Mouse (Mus musculus): Measurements from ENCODE around the gene Prdx6.

Prdx6 gene

GRCm38 (mm10) chr1:161259142-161259541, 8.1 kb upstream of the Prdx6 start:
- TF ChIP-seq GATA4 (IDR thresholded peaks at IDR 0.05; ENCODE audit: insufficient replicate concordance, low read length), result no peak

GRCm38 (mm10) chr1:161258331-161258730, 7.3 kb upstream of the Prdx6 start:
- TF ChIP-seq GATA4 (IDR thresholded peaks at IDR 0.05; ENCODE audit: insufficient replicate concordance, low read length), result no peak

- TF ChIP-seq GATA4 (IDR thresholded peaks at IDR 0.05; ENCODE audit: insufficient replicate concordance, low read length), result no peak
These were observed 5.9 kb upstream of the Prdx6 start for GRCm38 (mm10) chr1:161256918-161257317.

- no peak for TF ChIP-seq GATA4 (IDR thresholded peaks at IDR 0.05; ENCODE audit: insufficient replicate concordance, low read length)
These were observed 3.3 kb upstream of the Prdx6 start for GRCm38 (mm10) chr1:161254361-161254760.

- no peak for TF ChIP-seq GATA4 (IDR thresholded peaks at IDR 0.05; ENCODE audit: insufficient replicate concordance, low read length)
These were observed 1.9 kb upstream of the Prdx6 start for GRCm38 (mm10) chr1:161252901-161253300.

GRCm38 (mm10) chr1:161252365-161252764, 1.3 kb upstream of the Prdx6 start:
- TF ChIP-seq GATA4 (IDR thresholded peaks at IDR 0.05; ENCODE audit: insufficient replicate concordance, low read length), result no peak

GRCm38 (mm10) chr1:161251417-161252265, 622 bp upstream of the Prdx6 start:
- no peak for TF ChIP-seq GATA4 (IDR thresholded peaks at IDR 0.05; ENCODE audit: insufficient replicate concordance, low read length)

GRCm38 (mm10) chr1:161250031-161250603, 902 bp downstream of the Prdx6 start:
- TF ChIP-seq GATA4 (IDR thresholded peaks at IDR 0.05; ENCODE audit: insufficient replicate concordance, low read length), result peak; percentile 17; the same call in 1 of the 2 replicates

GRCm38 (mm10) chr1:161249442-161249841, 1.6 kb downstream of the Prdx6 start:
- no peak for TF ChIP-seq GATA4 (IDR thresholded peaks at IDR 0.05; ENCODE audit: insufficient replicate concordance, low read length)

GRCm38 (mm10) chr1:161248685-161249084, 2.3 kb downstream of the Prdx6 start:
- TF ChIP-seq GATA4 (IDR thresholded peaks at IDR 0.05; ENCODE audit: insufficient replicate concordance, low read length), result no peak

GRCm38 (mm10) chr1:161247643-161248580, 3.1 kb downstream of the Prdx6 start:
- TF ChIP-seq GATA4 (IDR thresholded peaks at IDR 0.05; ENCODE audit: insufficient replicate concordance, low read length), result no peak

GRCm38 (mm10) chr1:161247176-161247575, 3.8 kb downstream of the Prdx6 start:
- TF ChIP-seq GATA4 (IDR thresholded peaks at IDR 0.05; ENCODE audit: insufficient replicate concordance, low read length), result no peak

- TF ChIP-seq GATA4 (IDR thresholded peaks at IDR 0.05; ENCODE audit: insufficient replicate concordance, low read length), result no peak
These were observed 13.3 kb downstream of the Prdx6 start for GRCm38 (mm10) chr1:161237750-161238149.

GRCm38 (mm10) chr1:161237339-161237738, 13.7 kb downstream of the Prdx6 start:
- no peak for TF ChIP-seq GATA4 (IDR thresholded peaks at IDR 0.05; ENCODE audit: insufficient replicate concordance, low read length)

GRCm38 (mm10) chr1:161233226-161233839, 17.7 kb downstream of the Prdx6 start:
- no peak for TF ChIP-seq GATA4 (IDR thresholded peaks at IDR 0.05; ENCODE audit: insufficient replicate concordance, low read length)
